Mouse (Mus musculus) midbrain, embryonic 10.5 days (tissue): ENCODE measurements at regions not wholly inside any gene's neighbourhood (a gene's known extent, or its start where the extent isn't known, plus 50 kb on each side); places are given as distances from the start of the nearest gene placed in this dataset.
A peak's percentile ranks its signal among the peaks of the same experiment; 100 is the strongest.

Experiments used
- DNase-seq: peaks from one replicate; pipeline ENCODE4 v3.0.0-alpha.2; 2017; ENCODE audit warnings: low spot score
- H3K27ac ChIP-seq: fragments of 300-500 bp; sonication (generic); replicated peaks from 2 replicates; pipeline ENCODE4 v1.5.1; 2016; ENCODE audit warnings: mild to moderate bottlenecking
- H3K27me3 ChIP-seq: fragments of 300-500 bp; sonication (generic); 2 replicates; pipeline ENCODE4 v1.6.1; 2016; ENCODE audit warnings: low read depth, mild to moderate bottlenecking; ENCODE audit not compliant: poor library complexity, severe bottlenecking
- H3K36me3 ChIP-seq: fragments of 300-500 bp; sonication (generic); 2 replicates; pipeline ENCODE4 v1.6.1; 2016; ENCODE audit warnings: mild to moderate bottlenecking, moderate library complexity
- H3K4me1 ChIP-seq: fragments of 300-500 bp; sonication (generic); 2 replicates; pipeline ENCODE4 v1.6.1; 2016
- H3K4me3 ChIP-seq: fragments of 300-500 bp; sonication (generic); 2 replicates; pipeline ENCODE4 v1.5.1; 2016; ENCODE audit warnings: mild to moderate bottlenecking, moderate library complexity
- H3K9me3 ChIP-seq: fragments of 300-500 bp; sonication (generic); replicated peaks from 2 replicates; pipeline ENCODE4 v1.6.1; 2016; ENCODE audit warnings: mild to moderate bottlenecking
- WGBS: fragments of 180-500 bp; shearing (Covaris S2); methylation state at CpG from one replicate; pipeline ENCODE4 v1.1.7; 2016; 5-methylcytosine and 5-hydroxymethylcytosine counted together

DNA sequence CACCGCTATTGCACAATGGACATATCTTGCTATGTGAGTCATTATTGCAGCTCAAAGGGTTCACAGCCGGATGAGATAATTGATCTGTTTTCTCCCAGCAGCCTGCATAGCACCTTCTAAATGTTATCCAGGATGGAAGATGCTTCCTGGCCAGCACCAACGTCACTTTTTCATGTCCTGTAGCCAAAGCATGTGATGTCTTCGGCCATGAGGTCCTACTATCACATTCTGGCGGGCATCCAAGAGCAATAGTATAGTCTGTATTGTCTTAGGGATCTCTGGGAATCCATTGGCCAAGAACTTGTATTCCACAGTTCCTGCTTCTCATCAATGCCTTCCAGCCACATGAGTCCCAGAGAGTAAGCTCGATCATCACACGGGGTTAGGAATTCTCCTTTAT lies 70.6 kb downstream of the Npy start:
- no peak for DNase-seq
- Histone ChIP-seq H3K9me3 (peaks cover 21% of the 10 kb centered on the region), H3K36me3 (no peaks in the 10 kb centered on the region), H3K27ac (no peak overlapping the region), H3K4me3 (no peak overlapping the region), H3K4me1 (no peaks in the 10 kb centered on the region), H3K27me3 (no peaks in the 10 kb centered on the region)
- 92% methylated on average over 7 of the region's 7 CpGs for WGBS

GRCm38 (mm10) chr6:49899146-49899545 lies 76.6 kb downstream of the Npy start:
- H3K36me3 ChIP-seq, result no peaks in the 10 kb centered on the region
- H3K27ac ChIP-seq, result no peak overlapping the region
- no peaks in the 10 kb centered on the region for H3K4me1 ChIP-seq
- H3K9me3 ChIP-seq, result peaks cover 12% of the 10 kb centered on the region
- no peak for DNase-seq
- 96% methylated on average over 3 of the region's 3 CpGs for WGBS
- H3K27me3 ChIP-seq, result no peaks in the 10 kb centered on the region
- no peak overlapping the region for H3K4me3 ChIP-seq

DNA sequence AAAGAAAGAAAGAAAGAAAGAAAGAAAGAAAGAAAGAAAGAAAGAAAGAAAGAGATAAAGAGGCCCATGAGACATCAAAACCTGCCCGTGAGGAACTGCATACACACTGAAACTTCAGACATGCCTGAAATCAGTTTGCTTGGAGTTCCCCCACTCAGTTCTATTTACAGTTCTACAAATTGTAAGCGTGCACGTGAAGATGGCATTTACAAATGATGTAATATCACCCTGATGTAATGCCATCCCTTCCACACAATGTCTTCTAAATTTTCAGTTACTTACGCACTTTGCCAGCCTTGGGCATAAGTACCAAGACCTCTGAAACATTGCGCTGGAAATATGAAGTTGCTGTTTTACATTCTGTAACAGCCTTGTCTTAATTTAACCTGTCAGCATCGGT lies 79.0 kb downstream of the Npy start:
- Histone ChIP-seq H3K36me3 (no peaks in the 10 kb centered on the region), H3K9me3 (no peaks in the 10 kb centered on the region), H3K27me3 (no peaks in the 10 kb centered on the region), H3K27ac (no peak overlapping the region), H3K4me3 (no peak overlapping the region), H3K4me1 (no peaks in the 10 kb centered on the region)
- no peak for DNase-seq
- WGBS, result 88% methylated on average over 6 of the region's 6 CpGs

DNA sequence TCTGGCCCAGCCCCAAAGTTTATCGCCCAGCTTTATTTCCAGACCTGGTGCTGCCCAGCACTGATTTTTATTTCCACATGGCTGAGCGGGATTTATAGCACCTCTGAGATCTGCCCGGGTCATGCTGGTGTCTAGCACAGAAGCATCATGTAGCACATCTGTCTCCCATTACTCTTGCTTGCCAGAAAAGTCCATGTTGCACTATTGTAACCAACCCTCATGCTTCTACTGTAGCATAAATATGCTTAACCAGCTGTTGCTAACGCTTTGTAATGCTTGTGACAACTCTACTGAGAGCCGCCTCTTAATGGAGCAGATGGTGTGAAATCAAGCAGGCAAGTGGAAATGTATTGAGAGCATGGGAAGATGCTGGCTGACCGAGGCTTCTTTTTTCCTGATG lies 81.5 kb downstream of the Npy start:
- H3K27me3 ChIP-seq, result no peaks in the 10 kb centered on the region
- DNase-seq, result no peak
- H3K4me3 ChIP-seq, result no peak overlapping the region
- H3K4me1 ChIP-seq, result no peaks in the 10 kb centered on the region
- WGBS, result 85% methylated on average over 6 of the region's 6 CpGs
- H3K9me3 ChIP-seq, result no peaks in the 10 kb centered on the region
- no peaks in the 10 kb centered on the region for H3K36me3 ChIP-seq
- no peak overlapping the region for H3K27ac ChIP-seq

DNA sequence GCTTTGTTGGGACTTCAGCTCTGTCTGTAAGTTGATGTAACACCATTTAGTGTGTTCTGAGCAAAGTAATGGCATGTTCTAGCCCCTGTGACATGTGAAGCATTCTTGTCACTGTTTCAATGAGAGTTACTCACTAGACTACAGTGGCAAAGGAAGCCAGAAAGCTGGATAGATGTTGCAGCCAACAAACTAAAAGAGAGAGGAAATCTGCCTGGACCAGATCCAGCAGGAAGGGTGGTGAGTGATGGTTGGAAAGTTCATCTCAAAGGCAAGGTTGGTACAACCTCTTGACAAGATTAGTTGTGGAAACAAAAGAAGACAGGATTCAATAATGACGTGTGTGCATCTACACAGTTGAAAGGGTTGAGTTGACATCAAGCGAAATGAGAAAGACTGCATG lies 83.9 kb downstream of the Npy start:
- 88% methylated on average over 2 of the region's 2 CpGs for WGBS
- Histone ChIP-seq H3K36me3 (no peaks in the 10 kb centered on the region), H3K9me3 (no peaks in the 10 kb centered on the region), H3K27ac (no peak overlapping the region), H3K4me1 (no peaks in the 10 kb centered on the region), H3K4me3 (no peak overlapping the region), H3K27me3 (no peaks in the 10 kb centered on the region)
- no peak for DNase-seq

GRCm38 (mm10) chr6:49919089-49919812 lies 96.7 kb downstream of the Npy start:
- peak; percentile 24 for DNase-seq
- Histone ChIP-seq H3K4me3 (no peak overlapping the region), H3K36me3 (no peaks in the 10 kb centered on the region), H3K4me1 (no peaks in the 10 kb centered on the region; the same call in 1 of the 2 replicates), H3K27ac (no peak overlapping the region), H3K9me3 (no peaks in the 10 kb centered on the region), H3K27me3 (no peaks in the 10 kb centered on the region)
- 43% methylated on average over 7 of the region's 7 CpGs for WGBS

DNA sequence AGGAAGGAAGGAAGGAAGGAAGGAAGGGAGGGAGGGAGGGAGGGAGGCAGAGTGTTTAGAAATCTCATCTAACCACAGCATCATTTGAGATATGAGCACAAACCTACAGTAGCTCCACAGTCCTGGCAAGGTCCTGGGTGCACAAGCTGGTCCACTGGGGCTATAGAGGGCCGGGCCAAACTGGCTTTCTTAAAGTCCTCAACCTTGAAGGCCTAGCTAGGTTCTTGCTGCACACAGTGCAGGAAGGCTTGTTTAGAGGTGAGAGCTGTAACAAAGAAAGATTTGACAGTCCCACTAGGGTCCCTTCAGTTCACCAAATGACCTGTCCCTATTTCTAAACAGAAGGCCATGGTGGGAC lies 97.3 kb downstream of the Npy start:
- no peak for DNase-seq
- 90% methylated on average over 1 of the region's 1 CpGs for WGBS

GRCm38 (mm10) chr6:49924296-49924695 lies 101.8 kb downstream of the Npy start:
- no peaks in the 10 kb centered on the region for H3K36me3 ChIP-seq
- H3K27me3 ChIP-seq, result no peaks in the 10 kb centered on the region
- WGBS, result 89% methylated on average over 5 of the region's 5 CpGs
- H3K9me3 ChIP-seq, result no peaks in the 10 kb centered on the region
- no peak overlapping the region for H3K4me3 ChIP-seq
- DNase-seq, result no peak
- no peaks in the 10 kb centered on the region; the same call in 1 of the 2 replicates for H3K4me1 ChIP-seq
- no peak overlapping the region for H3K27ac ChIP-seq

More for the DNA sequence above, 97.3 kb downstream of the Npy start:
- Histone ChIP-seq H3K4me1 (no peaks in the 10 kb centered on the region; the same call in 1 of the 2 replicates), H3K36me3 (no peaks in the 10 kb centered on the region), H3K27ac (no peak overlapping the region), H3K27me3 (no peaks in the 10 kb centered on the region), H3K9me3 (no peaks in the 10 kb centered on the region), H3K4me3 (no peak overlapping the region)

- Histone ChIP-seq H3K9me3 (no peaks in the 10 kb centered on the region), H3K4me1 (no peaks in the 10 kb centered on the region), H3K4me3 (no peak overlapping the region), H3K36me3 (no peaks in the 10 kb centered on the region), H3K27ac (no peak overlapping the region), H3K27me3 (no peaks in the 10 kb centered on the region)
- DNase-seq, result no peak
- 90% methylated on average over 4 of the region's 4 CpGs for WGBS
These were observed 105.6 kb downstream of the Npy start for GRCm38 (mm10) chr6:49928075-49928474.

DNA sequence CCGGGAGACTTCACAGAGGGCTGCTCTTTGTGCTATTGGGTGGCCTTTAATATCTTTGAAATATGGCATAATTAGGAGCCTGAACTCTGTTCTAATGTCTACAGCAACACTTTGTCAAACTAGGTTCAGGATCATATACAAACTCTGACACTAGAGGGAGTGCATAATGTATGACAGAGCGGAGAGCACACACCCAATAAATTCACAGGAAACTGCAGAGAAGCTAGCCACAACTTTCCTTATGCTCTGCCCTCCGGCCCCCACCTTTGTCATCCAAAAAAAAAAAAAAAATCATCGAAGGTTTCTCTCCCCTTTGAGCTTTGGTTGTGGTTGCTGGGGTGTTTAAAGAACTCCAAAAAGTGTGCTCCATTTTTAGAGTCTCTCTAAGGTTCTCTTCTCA lies 107.6 kb downstream of the Npy start:
- H3K27ac ChIP-seq, result no peak overlapping the region
- WGBS, result 70% methylated on average over 4 of the region's 4 CpGs
- no peak for DNase-seq
- no peaks in the 10 kb centered on the region for H3K36me3 ChIP-seq
- no peaks in the 10 kb centered on the region for H3K27me3 ChIP-seq
- H3K9me3 ChIP-seq, result no peaks in the 10 kb centered on the region
- no peak overlapping the region for H3K4me3 ChIP-seq
- no peaks in the 10 kb centered on the region for H3K4me1 ChIP-seq

DNA sequence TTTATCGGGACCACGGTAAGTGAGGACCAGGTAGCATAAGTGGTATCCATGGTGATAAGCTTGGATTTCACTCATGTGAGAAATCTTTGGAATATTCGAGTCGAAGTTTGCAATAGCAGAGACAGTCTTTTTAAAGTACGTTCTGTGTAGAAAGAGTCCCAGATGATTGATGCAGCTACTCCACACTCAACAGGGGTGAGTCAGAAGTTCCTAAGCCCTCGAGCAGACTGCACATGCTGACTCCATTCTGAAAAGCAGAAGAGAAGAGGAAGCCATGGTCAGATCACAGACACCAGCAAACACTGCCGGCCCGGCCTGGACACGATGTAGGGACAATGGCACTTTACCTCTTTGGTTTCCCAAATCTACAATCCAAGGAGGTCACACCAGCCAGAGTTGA lies 120.6 kb downstream of the Npy start:
- no peaks in the 10 kb centered on the region for H3K9me3 ChIP-seq
- no peaks in the 10 kb centered on the region for H3K27me3 ChIP-seq
- DNase-seq, result no peak
- no peak overlapping the region for H3K27ac ChIP-seq
- WGBS, result 90% methylated on average over 9 of the region's 9 CpGs
- H3K4me1 ChIP-seq, result no peaks in the 10 kb centered on the region
- H3K4me3 ChIP-seq, result no peak overlapping the region
- H3K36me3 ChIP-seq, result no peaks in the 10 kb centered on the region

DNA sequence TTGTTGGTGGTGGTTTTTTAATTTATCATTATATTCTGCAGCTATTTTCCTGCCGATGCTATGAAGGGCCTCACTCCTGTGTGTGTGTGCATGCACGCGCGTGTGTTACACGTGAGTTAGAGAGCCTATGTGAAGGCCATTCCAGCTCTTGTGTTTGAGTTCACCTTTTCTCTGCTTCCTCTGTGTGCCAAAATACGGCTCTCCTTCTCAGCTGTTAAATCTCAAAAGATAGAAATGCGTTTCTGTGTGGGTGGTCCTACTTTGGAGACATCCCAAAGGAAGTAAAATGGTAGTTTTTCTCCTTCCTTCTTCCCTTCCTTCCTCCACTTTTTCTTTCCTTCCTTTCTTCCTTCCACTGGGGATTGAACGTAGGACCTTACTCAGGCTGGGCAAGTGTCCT lies 136.4 kb downstream of the Npy start:
- 96% methylated on average over 8 of the region's 8 CpGs for WGBS
- H3K36me3 ChIP-seq, result no peaks in the 10 kb centered on the region
- H3K4me3 ChIP-seq, result no peak overlapping the region
- no peak overlapping the region for H3K27ac ChIP-seq
- no peaks in the 10 kb centered on the region for H3K27me3 ChIP-seq
- no peaks in the 10 kb centered on the region for H3K9me3 ChIP-seq
- no peaks in the 10 kb centered on the region for H3K4me1 ChIP-seq
- no peak for DNase-seq

GRCm38 (mm10) chr6:49961166-49961565 lies 138.7 kb downstream of the Npy start:
- Histone ChIP-seq H3K4me3 (no peak overlapping the region), H3K4me1 (no peaks in the 10 kb centered on the region), H3K27me3 (no peaks in the 10 kb centered on the region), H3K27ac (no peak overlapping the region), H3K9me3 (no peaks in the 10 kb centered on the region), H3K36me3 (no peaks in the 10 kb centered on the region)
- WGBS, result 86% methylated on average over 4 of the region's 4 CpGs
- no peak for DNase-seq
